In the genomic region with DNA sequence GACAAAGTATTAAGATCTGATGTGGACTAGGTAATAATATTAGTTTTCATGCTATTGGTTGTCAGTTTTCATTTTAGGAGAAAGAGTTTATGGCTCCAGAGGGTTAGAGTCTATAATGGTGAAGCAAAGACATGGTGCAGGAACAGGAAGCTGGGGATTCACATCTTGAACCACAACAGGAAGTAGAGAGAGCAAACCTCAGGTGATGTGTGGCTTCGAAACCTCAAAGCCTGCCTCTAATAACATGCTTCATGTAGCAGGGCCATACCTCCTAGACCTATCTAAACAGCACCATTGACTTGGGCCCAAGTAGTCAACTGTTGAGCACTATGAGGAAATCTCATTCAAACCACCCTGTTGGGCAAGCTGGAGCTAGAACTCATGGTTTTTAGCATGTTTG, we compare ENCODE assay signal across 26 mouse cellular contexts. TPM values are rescaled to one million over a fixed set of nuclear protein-coding genes. Genes with fewer than 3 reads are reported as not detected.
DNase-seq lines count a peak whose midpoint lies in the region; ATAC-seq and TF ChIP-seq lines count a peak whose summit lies in the region.
"Had no signal": no experiment of that assay in that cellular context is flagged by ENCODE, and none has a peak within 500 bp of the region (broad histone marks: within the 10 kb centered on the region; RNA-seq: fewer than 3 reads in every experiment).

No protein-coding gene starts in this region.

- H3K27ac ChIP-seq in forebrain, embryonic 12.5 days: no peak overlapping the region
- H3K27ac ChIP-seq in forebrain, embryonic 15.5 days (replicated peaks): no peak overlapping the region
- H3K27ac ChIP-seq in gastrocnemius, adult 2 months: no peak overlapping the region
- H3K27ac ChIP-seq: embryonic facial prominence, embryonic 10.5 days; embryonic facial prominence, embryonic 12.5 days had no signal

- no peak overlapping the region for H3K4me2 ChIP-seq in forebrain, embryonic 12.5 days
- no peak overlapping the region for H3K4me2 ChIP-seq in forebrain, embryonic 15.5 days (replicated peaks)
- H3K4me2 ChIP-seq: embryonic facial prominence, embryonic 12.5 days had no signal

- no peaks in the 10 kb centered on the region for H3K36me3 ChIP-seq in forebrain, embryonic 12.5 days (replicated peaks)
- H3K36me3 ChIP-seq in forebrain, embryonic 15.5 days: no peaks in the 10 kb centered on the region
- H3K36me3 ChIP-seq: embryonic facial prominence, embryonic 10.5 days; embryonic facial prominence, embryonic 12.5 days; G1E had no signal

- ATAC-seq in forebrain, embryonic 12.5 days (ENCODE audit: low FRiP score): no peak
- no peak for ATAC-seq in forebrain, embryonic 15.5 days (replicated peaks)
- ATAC-seq: activated CD4-positive, CD25-positive, alpha-beta regulatory T cell, adult 4 months; forebrain, embryonic 14.5 days; forebrain, postnatal 0 days; Patski had no signal

- peak; percentile 10 for DNase-seq in 416B (ENCODE audit: low read depth)
- peak; percentile 13 for DNase-seq in CD4-positive helper T cell, adult 2 months (ENCODE audit: low read depth, low spot score)
- peak; percentile 18 for DNase-seq in induced T-regulatory cell, adult 2 months (ENCODE audit: low read depth)
- DNase-seq in gastrocnemius, adult 2 months: no peak
- DNase-seq: adrenal gland, adult 8-10 months; adrenal gland, postnatal 14 days; adrenal gland, postnatal 36 days; B cell, adult 2 months; cerebellum, adult 11-12 months; cerebellum, adult 2 months; cerebellum, adult 9-10 months; cerebellum, postnatal 10 days; cerebellum, postnatal 25 days; forebrain, postnatal 0 days had no signal

- H3K27me3 ChIP-seq in forebrain, embryonic 12.5 days: peaks cover 13% of the 10 kb centered on the region
- no peaks in the 10 kb centered on the region for H3K27me3 ChIP-seq in forebrain, embryonic 15.5 days

- H3K9me3 ChIP-seq in forebrain, embryonic 12.5 days: no peaks in the 10 kb centered on the region
- H3K9me3 ChIP-seq in forebrain, embryonic 15.5 days: no peaks in the 10 kb centered on the region
- H3K9me3 ChIP-seq: embryonic facial prominence, embryonic 10.5 days; embryonic facial prominence, embryonic 12.5 days had no signal

- intact Hi-C loops in gastrocnemius, adult 2 months (cut with DNase I): no loop called here

- H3K4me3 ChIP-seq in forebrain, embryonic 12.5 days (replicated peaks): no peak overlapping the region
- no peak overlapping the region for H3K4me3 ChIP-seq in forebrain, embryonic 15.5 days
- H3K4me3 ChIP-seq in gastrocnemius, adult 2 months: no peak overlapping the region
- H3K4me3 ChIP-seq: embryonic facial prominence, embryonic 10.5 days; embryonic facial prominence, embryonic 12.5 days had no signal

- H3K9ac ChIP-seq in forebrain, embryonic 12.5 days: no peak overlapping the region
- H3K9ac ChIP-seq in forebrain, embryonic 15.5 days (replicated peaks): no peak overlapping the region
- H3K9ac ChIP-seq: embryonic facial prominence, embryonic 12.5 days; forebrain, postnatal 0 days had no signal

- no peak for TF ChIP-seq CTCF in gastrocnemius, adult 2 months (IDR thresholded peaks at IDR 0.05)

- peaks cover 12% of the 10 kb centered on the region for H3K4me1 ChIP-seq in forebrain, embryonic 12.5 days
- H3K4me1 ChIP-seq in forebrain, embryonic 15.5 days: peaks cover 8% of the 10 kb centered on the region

- WGBS in forebrain, embryonic 12.5 days: 96% methylated on average over 1 of the region's 1 CpGs
- 83% methylated on average over 1 of the region's 1 CpGs for WGBS in forebrain, embryonic 15.5 days

RNA-seq across cellular contexts. Expression of a gene that starts 3.1 kb away (rescaled TPM):
- polyA plus RNA-seq in forebrain, embryonic 12.5 days (2016; fragmentation: Nextera tagmentation; extraction: Ambion mirVana): 4.1 and 4.8 TPM in 2 replicates
- polyA plus RNA-seq in forebrain, embryonic 15.5 days (2015; fragmentation: Nextera tagmentation; extraction: Ambion mirVana): 7.2 and 7.9 TPM in 2 replicates
- not detected for total RNA-seq in gastrocnemius, adult 2 months (2021)
- polyA plus RNA-seq: G1E, Patski had no signal

RNA-seq across cellular contexts. Expression of a gene that starts 46.5 kb away (rescaled TPM):
- polyA plus RNA-seq in forebrain, embryonic 12.5 days (2016; fragmentation: Nextera tagmentation; extraction: Ambion mirVana): not detected in 2 replicates
- not detected in 2 replicates for polyA plus RNA-seq in forebrain, embryonic 15.5 days (2015; fragmentation: Nextera tagmentation; extraction: Ambion mirVana)
- total RNA-seq in gastrocnemius, adult 2 months (2021): not detected
- total RNA-seq: adrenal gland, adult 18-20 months; adrenal gland, adult 8-10 months; adrenal gland, postnatal 14 days; adrenal gland, postnatal 36 days; forebrain, postnatal 0 days; G1E had no signal
- polyA plus RNA-seq: activated CD4-positive, CD25-positive, alpha-beta regulatory T cell, adult 4 months; cerebellum, adult 2 months; cortical plate, adult 2 months; embryonic facial prominence, embryonic 10.5 days; embryonic facial prominence, embryonic 12.5 days; embryonic facial prominence, embryonic 14.5 days; forebrain, embryonic 11.5 days; forebrain, embryonic 14.5 days; forebrain, postnatal 0 days; G1E; Patski had no signal
